Mouse (Mus musculus) lung, embryonic 14.5 days (tissue): ENCODE data around the gene Rreb1. TPM values are rescaled to one million over a fixed set of nuclear protein-coding genes. Genes with fewer than 3 reads are reported as not detected.

Experiments
- ATAC-seq: fragments of 200-750 bp; cut with Nextera tagmentation; 2 replicates; pipeline ENCODE4 v1.8.0; 2017; ENCODE audit warnings: mild to moderate bottlenecking, moderate TSS enrichment, moderate library complexity; ENCODE audit not compliant: insufficient read depth
- DNase-seq: peaks from one replicate; pipeline ENCODE4 v3.0.0-alpha.2; 2015
- H3K27ac ChIP-seq: fragments of 300-500 bp; sonication (generic); 2 replicates; pipeline ENCODE4 v1.5.1; 2014; ENCODE audit warnings: low read depth, mild to moderate bottlenecking, moderate library complexity
- H3K27me3 ChIP-seq: fragments of 300-500 bp; sonication (generic); 2 replicates; pipeline ENCODE4 v1.6.1; 2014; ENCODE audit warnings: low read length, control low read depth; ENCODE audit not compliant: insufficient read depth
- H3K36me3 ChIP-seq: fragments of 300-500 bp; sonication (generic); 2 replicates; pipeline ENCODE4 v1.6.1; 2014; ENCODE audit warnings: control low read depth; ENCODE audit not compliant: insufficient read depth
- H3K4me1 ChIP-seq: fragments of 300-500 bp; sonication (generic); 2 replicates; pipeline ENCODE4 v1.6.1; 2014; ENCODE audit warnings: antibody characterized with exemption, control low read depth; ENCODE audit not compliant: insufficient read depth
- H3K4me2 ChIP-seq: fragments of 300-500 bp; sonication (generic); 2 replicates; pipeline ENCODE4 v1.6.1; 2014; ENCODE audit warnings: mild to moderate bottlenecking
- H3K4me3 ChIP-seq: fragments of 300-500 bp; sonication (generic); 2 replicates; pipeline ENCODE4 v1.5.1; 2014; ENCODE audit warnings: low read depth, low read length
- H3K9ac ChIP-seq: fragments of 300-500 bp; sonication (generic); 2 replicates; pipeline ENCODE4 v1.6.1; 2014
- H3K9me3 ChIP-seq: fragments of 300-500 bp; sonication (generic); 2 replicates; pipeline ENCODE4 v1.6.1; 2016; ENCODE audit warnings: low read depth, low read length, control low read depth
- CTCF ChIP-seq: IDR thresholded peaks from 2 replicates; pipeline ENCODE4 v1.5.1; 2016; ENCODE audit warnings: antibody characterized with exemption, low read depth
- WGBS: fragments of 180-500 bp; shearing (Covaris S2); extraction: QIAGEN DNeasy Blood & Tissue Kit; methylation state at CpG from one replicate; pipeline ENCODE4 v1.1.7; 2014; 5-methylcytosine and 5-hydroxymethylcytosine counted together
- polyA plus RNA-seq: library from polyadenylated mRNA; unstranded; fragments of >200 nt; fragmentation: Nextera tagmentation; extraction: Ambion mirVana; gene quantifications from 2 replicates; pipeline ENCODE4 v1.2.1, GENCODE M21; 2014

Gene Rreb1
- polyA plus RNA-seq, 1 experiment from 2014 or later, result 22.5 TPM

DNA sequence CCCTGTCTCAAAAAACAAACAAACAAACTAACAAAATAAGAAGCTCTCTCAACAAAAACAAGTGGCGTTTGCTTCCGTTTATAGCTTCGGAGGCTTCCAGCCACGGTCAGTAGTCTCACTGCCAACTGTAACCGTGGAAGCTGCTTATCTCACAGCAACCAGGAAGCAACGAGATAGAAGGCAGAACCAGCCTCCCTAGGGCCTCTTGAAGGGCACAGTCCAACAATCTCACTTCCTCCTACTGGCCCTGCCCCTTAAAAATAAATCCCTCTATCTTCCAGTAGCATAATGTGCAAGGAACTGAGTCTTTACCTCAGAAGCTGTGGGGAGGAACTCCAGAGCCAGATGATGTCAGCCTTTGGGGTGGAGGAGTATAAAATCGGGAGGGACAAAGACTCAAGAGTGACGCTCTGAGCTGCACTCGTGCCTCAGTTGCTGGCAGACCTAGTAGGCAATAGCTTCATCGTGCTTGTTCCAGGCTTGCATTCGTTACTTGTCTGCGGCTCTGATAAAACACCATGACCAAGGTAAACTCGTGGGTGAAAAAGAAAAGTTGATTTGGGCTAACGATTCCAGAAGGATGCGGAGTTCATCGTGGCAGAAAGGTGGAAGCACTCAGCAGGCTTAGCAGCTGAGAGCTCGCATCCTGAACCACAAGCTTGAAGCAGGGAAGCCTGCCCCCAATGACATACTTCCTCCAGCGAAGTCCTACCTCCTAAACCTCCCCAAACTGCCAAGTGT is 180.5 kb downstream of the Rreb1 start:
- no peaks in the 10 kb centered on the region for H3K9me3 ChIP-seq

DNA sequence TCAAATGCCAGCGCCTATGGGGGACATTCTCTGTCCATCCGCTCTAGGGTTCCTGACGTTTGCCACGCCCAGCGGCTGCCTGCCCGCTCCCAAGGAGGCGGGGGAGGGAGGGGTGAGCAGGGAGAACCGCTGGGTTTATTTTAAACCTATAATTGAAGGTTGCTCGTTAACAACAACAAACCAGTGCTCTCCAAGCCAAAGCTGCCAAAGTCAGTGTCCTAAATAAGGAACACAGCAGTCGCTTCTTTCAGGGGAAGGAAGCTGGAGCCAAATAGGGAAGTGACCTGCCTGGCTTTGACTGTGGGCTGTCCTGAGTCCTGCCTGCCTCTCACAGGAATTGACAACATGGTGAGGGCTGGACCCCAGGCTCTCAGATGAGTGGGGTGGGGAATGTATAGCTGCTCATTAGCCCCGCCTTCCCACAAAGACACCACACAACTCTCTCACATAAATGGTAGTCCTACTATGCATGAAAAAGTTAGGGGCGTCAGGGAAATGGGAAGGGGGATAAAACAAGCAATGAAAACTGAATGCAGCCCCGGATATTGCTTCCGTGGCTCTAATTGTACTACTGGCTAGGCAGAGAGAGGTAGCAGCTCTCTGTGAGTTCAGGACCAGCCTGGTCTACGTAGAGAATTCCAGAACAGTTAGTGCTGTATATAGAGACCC is 181.2 kb downstream of the Rreb1 start:
- Histone ChIP-seq H3K27ac (no peak overlapping the region), H3K9ac (no peak overlapping the region), H3K27me3 (no peaks in the 10 kb centered on the region), H3K4me3 (no peak overlapping the region), H3K4me2 (no peak overlapping the region), H3K4me1 (no peaks in the 10 kb centered on the region), H3K9me3 (no peaks in the 10 kb centered on the region), H3K36me3 (no peaks in the 10 kb centered on the region)
- ATAC-seq (no peak), DNase-seq (no peak)
- TF ChIP-seq CTCF, result no peak
- 75% methylated on average over 15 of the region's 15 CpGs for WGBS

More for the DNA sequence above, 180.5 kb downstream of the Rreb1 start:
- no peaks in the 10 kb centered on the region for H3K4me1 ChIP-seq
- H3K36me3 ChIP-seq, result no peaks in the 10 kb centered on the region
- no peak overlapping the region for H3K4me2 ChIP-seq
- DNase-seq (no peak), ATAC-seq (no peak)
- no peak overlapping the region for H3K27ac ChIP-seq
- no peaks in the 10 kb centered on the region for H3K27me3 ChIP-seq
- WGBS, result 81% methylated on average over 18 of the region's 18 CpGs
- H3K4me3 ChIP-seq, result no peak overlapping the region
- TF ChIP-seq CTCF, result no peak
- no peak overlapping the region for H3K9ac ChIP-seq

DNA sequence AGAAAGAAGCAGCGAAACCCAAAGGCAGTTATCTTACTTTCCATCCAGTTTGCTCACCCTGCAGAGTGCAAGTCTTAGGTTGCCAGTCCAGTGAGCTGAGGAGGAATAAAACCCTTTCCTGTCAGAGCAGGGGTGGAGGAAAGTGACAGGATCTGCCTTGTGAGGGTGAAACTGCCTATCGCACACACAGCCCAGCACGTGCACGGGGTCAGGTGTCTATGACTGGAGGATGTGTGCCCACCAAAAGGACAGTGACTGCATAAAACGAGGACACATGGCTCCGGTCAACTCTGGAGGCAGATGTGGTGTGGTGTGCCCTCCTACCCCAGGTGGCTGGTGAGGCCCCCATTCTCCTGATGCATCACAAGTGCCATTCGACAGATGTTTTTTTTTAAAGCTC is 181.7 kb downstream of the Rreb1 start:
- Histone ChIP-seq H3K27me3 (no peaks in the 10 kb centered on the region), H3K4me1 (no peaks in the 10 kb centered on the region), H3K36me3 (no peaks in the 10 kb centered on the region), H3K27ac (no peak overlapping the region), H3K9ac (no peak overlapping the region), H3K9me3 (no peaks in the 10 kb centered on the region), H3K4me3 (no peak overlapping the region), H3K4me2 (no peak overlapping the region)
- no peak for ATAC-seq
- DNase-seq, result no peak
- no peak for TF ChIP-seq CTCF
- WGBS, result 71% methylated on average over 7 of the region's 7 CpGs

DNA sequence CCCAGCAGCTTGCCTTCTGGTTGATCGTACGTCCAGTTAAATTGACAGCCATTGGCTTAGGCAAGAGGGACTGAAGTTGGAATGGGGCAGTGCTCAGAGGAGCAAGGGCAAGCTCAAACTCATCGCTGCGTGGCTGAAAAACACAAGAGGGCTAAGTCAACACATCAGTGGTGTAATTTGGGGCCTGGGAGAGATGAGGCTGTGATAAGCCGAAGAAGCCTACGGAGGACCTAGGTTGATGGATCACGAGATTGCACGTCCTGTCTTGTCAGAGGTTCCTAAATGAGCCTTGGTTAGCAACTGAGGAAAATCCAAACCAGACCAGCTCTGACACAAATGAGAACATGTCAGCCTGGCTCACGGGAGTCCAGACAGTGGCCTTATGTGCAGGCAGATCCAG is 184.3 kb downstream of the Rreb1 start:
- ATAC-seq (no peak), DNase-seq (no peak)
- no peak overlapping the region for H3K27ac ChIP-seq
- no peaks in the 10 kb centered on the region for H3K27me3 ChIP-seq
- H3K4me3 ChIP-seq, result no peak overlapping the region
- no peak for TF ChIP-seq CTCF
- H3K4me2 ChIP-seq, result no peak overlapping the region
- H3K36me3 ChIP-seq, result no peaks in the 10 kb centered on the region
- H3K4me1 ChIP-seq, result peaks cover 14% of the 10 kb centered on the region
- H3K9me3 ChIP-seq, result no peaks in the 10 kb centered on the region
- WGBS, result 63% methylated on average over 9 of the region's 9 CpGs
- H3K9ac ChIP-seq, result no peak overlapping the region

DNA sequence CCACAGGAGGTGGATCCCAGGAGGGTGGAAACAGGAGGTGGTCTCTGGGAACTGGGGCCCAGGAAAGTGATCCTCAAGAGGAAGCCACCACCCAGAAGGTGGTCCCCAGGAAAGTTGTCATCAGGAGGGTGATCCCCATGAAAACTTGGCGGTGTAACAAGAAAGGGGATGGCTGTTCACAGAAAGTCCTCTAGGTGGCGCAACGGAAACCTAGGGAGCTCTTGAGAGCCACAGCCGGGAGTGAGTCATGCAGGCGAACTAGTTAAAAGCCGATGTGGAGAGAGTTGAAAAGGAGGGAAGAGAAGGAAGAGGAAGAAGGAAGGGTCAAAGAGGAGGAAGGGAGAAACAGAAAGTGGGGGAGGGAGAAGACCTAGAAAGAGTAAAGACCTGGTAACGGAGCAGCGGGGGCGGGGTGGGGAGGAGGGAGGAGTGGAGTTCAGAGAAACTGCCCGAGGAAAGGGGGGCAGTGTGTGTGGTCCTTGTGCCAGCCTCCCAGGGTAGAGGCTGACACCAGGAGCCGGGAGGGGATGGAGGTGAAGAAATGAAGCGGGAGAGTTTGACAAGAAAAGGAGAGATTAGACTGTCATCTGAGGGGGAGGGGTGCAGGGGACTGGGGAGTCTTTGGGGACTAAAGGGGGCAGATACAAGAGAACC is 185.3 kb downstream of the Rreb1 start:
- Histone ChIP-seq H3K4me3 (peak overlapping the region; percentile 38), H3K4me1 (peaks cover 14% of the 10 kb centered on the region), H3K9me3 (no peaks in the 10 kb centered on the region), H3K27ac (no peak overlapping the region; the same call in 1 of the 2 replicates), H3K4me2 (peak overlapping the region; percentile 68), H3K27me3 (no peaks in the 10 kb centered on the region), H3K36me3 (no peaks in the 10 kb centered on the region), H3K9ac (peak overlapping the region; percentile 59)
- peak; percentile 26; the same call in 1 of the 2 replicates for ATAC-seq
- peak; percentile 94 for DNase-seq
- WGBS, result 2% methylated on average over 12 of the region's 12 CpGs
- TF ChIP-seq CTCF, result peak; percentile 90

DNA sequence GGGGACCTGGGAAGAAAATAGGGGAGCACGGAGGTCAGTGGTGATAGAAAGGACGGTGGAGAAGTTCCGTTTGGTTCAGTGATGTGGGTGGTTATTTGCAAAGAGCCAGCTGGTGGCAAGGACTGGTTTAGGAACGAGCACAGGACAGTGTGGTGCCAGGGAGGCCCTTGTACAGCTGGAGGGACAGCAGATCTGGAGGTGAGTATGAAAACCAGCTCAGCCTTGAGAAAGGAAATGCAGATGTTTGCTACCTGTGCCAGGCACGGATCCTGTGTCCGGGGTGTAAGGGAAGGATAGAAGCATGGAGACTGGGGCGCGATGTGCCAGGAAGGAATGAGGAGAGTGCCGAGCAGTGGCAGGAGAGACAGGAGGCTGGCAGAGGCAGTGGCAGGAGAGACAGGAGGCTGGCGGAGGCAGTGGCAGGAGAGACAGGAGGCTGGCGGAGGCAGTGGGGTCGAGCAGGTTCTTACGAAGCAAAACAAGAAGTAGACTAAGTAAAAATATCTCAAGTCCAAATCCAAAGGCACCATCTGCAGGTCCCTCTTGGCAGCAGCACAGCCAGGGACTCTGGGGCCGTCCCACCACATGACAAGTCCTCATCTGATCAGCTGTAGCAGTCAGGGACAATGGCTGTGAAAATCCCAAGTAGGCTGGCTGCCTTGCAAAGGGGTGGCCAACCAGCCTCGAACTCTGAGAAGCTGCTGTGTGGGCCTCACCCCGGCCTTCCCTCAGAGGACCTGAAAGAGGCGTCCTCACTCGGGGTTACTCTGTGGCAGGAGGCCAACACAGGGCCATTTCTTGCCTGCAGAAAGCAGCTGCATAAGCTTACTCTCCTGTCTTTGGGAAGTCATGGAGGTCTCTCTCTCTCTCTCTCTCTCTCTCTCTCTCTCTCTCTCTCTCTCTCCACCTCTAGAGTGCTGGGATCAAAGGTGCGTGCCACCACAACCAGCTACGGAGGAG is 186.2 kb downstream of the Rreb1 start:
- DNase-seq (peak; percentile 36), ATAC-seq (no peak)
- Histone ChIP-seq H3K36me3 (no peaks in the 10 kb centered on the region), H3K9me3 (no peaks in the 10 kb centered on the region), H3K9ac (peak overlapping the region; percentile 59; the same call in 1 of the 2 replicates), H3K4me3 (peak overlapping the region; percentile 38), H3K4me2 (peak overlapping the region; percentile 68), H3K27me3 (no peaks in the 10 kb centered on the region), H3K4me1 (peaks cover 14% of the 10 kb centered on the region), H3K27ac (no peak overlapping the region)
- 39% methylated on average over 20 of the region's 20 CpGs for WGBS
- TF ChIP-seq CTCF, result no peak
